Mouse (Mus musculus) bone marrow macrophage, adult 2 months (primary cell): ENCODE results near the gene Foxo3.

ENCODE experiments used
- CTCF ChIP-seq: IDR thresholded peaks from 2 replicates; pipeline ENCODE4 v1.5.1; 2012; ENCODE audit warnings: low read depth, mild to moderate bottlenecking, low read length, moderate library complexity
- POLR2A ChIP-seq: IDR thresholded peaks from 2 replicates; pipeline ENCODE4 v1.6.1; 2012; ENCODE audit warnings: mild to moderate bottlenecking, low read depth, low read length, borderline replicate concordance

DNA sequence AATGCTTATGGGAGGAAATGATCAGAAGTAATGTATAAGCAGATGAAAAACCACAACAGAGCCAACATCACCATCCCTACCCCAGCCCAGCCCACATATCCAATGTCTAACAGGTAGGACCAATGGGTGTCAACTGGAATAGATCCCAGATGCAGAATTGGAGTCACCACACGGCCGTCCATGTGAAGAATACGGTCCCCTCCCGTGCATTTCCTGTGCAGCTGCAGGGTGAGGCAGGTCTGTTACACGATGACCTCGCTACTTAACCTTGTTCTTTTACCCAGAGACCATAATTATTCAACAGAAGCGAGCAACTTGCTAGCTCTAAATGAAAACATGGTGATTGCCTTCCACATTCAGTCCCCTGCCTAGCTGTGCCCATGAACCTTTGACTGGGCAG lies 23.4 kb upstream of the Foxo3 start:
- no peak for TF ChIP-seq CTCF
- no peak for TF ChIP-seq POLR2A
